Mouse (Mus musculus): ENCODE results near the gene Rcvrn.

The Rcvrn gene

GRCm38 (mm10) chr11:67672140-67672539 is 23.0 kb upstream of the Rcvrn start:
- no peak for DNase-seq

- peak; percentile 31 to 58 for DNase-seq
These were observed 19.3 kb upstream of the Rcvrn start for GRCm38 (mm10) chr11:67675562-67676540.

GRCm38 (mm10) chr11:67679300-67679699 is 15.8 kb upstream of the Rcvrn start:
- no peak for DNase-seq

- no peak for DNase-seq
These were observed 15.2 kb upstream of the Rcvrn start for GRCm38 (mm10) chr11:67679930-67680329.

- DNase-seq = no peak
These were observed 13.3 kb upstream of the Rcvrn start for GRCm38 (mm10) chr11:67681871-67682270.

GRCm38 (mm10) chr11:67686109-67686508 is 9.0 kb upstream of the Rcvrn start:
- DNase-seq = no peak

- DNase-seq = no peak
These were observed 17.9 kb downstream of the Rcvrn start for GRCm38 (mm10) chr11:67712976-67713375.

- DNase-seq = no peak
These were observed 20.3 kb downstream of the Rcvrn start for GRCm38 (mm10) chr11:67715382-67715781.

- no peak for DNase-seq
These were observed 26.4 kb downstream of the Rcvrn start for GRCm38 (mm10) chr11:67721485-67721884.

GRCm38 (mm10) chr11:67722399-67723156 is 27.5 kb downstream of the Rcvrn start:
- DNase-seq = peak in 1 of 2 experiments; percentile 1

GRCm38 (mm10) chr11:67723231-67724013 is 28.3 kb downstream of the Rcvrn start:
- DNase-seq = no peak

- DNase-seq = no peak
These were observed 32.0 kb downstream of the Rcvrn start for GRCm38 (mm10) chr11:67727095-67727494.

GRCm38 (mm10) chr11:67728726-67729125 is 33.6 kb downstream of the Rcvrn start:
- no peak for DNase-seq

GRCm38 (mm10) chr11:67731056-67731455 is 35.9 kb downstream of the Rcvrn start:
- DNase-seq = no peak

GRCm38 (mm10) chr11:67733726-67734125 is 38.6 kb downstream of the Rcvrn start:
- DNase-seq = no peak

GRCm38 (mm10) chr11:67734597-67734996 is 39.5 kb downstream of the Rcvrn start:
- no peak for DNase-seq

- no peak for DNase-seq
These were observed 43.2 kb downstream of the Rcvrn start for GRCm38 (mm10) chr11:67738345-67738744.

- no peak for DNase-seq
These were observed 43.8 kb downstream of the Rcvrn start for GRCm38 (mm10) chr11:67738846-67739490.

GRCm38 (mm10) chr11:67741569-67741968 is 46.4 kb downstream of the Rcvrn start:
- DNase-seq = no peak
